Mouse (Mus musculus): ENCODE results near the gene Eif2s3x.

DNA sequence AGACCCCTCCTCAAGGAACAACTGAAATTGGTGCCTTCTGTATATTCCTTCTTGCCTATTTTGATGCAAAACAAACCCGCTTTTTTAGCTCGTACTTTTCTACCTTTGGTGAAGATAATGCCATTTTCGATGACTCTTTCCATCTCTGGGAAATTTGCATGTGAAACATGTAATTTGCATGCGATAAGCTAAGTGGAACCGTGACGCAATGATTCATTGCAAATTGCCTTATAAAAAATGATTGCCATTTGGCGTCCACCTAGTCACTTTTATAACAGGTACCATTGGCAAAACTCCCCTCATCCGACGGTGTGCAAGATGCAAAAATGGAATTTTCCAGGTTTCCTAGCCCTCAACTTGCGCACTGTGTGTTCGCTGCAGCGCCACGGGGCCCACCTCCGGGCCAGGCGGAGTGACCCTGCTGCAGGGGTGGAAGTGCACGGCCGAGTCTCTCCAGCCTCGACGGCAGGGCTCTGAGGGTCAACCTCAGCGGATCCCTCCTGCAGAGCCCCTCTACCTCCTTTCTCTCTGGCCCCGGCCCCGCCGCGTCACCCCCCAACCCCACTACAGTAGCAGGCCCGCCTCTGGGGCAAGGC is 21.4 kb upstream of the Eif2s3x start:
- TF ChIP-seq CTCF (conservative IDR thresholded peaks at IDR 0.05; ENCODE audit: low read length) = no peak
- TF ChIP-seq POU5F1 (IDR thresholded peaks at IDR 0.05; ENCODE audit: borderline replicate concordance, low read length) = no peak
- no peak for TF ChIP-seq NANOG (IDR thresholded peaks at IDR 0.05; ENCODE audit: borderline replicate concordance, low read length)
